In genomic region chr3:135280669-135281415, GRCm38 (mm10) we compare ENCODE assay signal across 8 mouse cellular contexts. TPM values are rescaled to one million over a fixed set of nuclear protein-coding genes. Genes with fewer than 3 reads are reported as not detected.
DNase-seq lines count a peak whose midpoint lies in the region; ATAC-seq and TF ChIP-seq lines count a peak whose summit lies in the region.

Gene Bdh2 (plus strand): TSS chr3:135281221.

- no peak within 1 kb of the TSS for H3K27ac ChIP-seq in hindbrain, embryonic 11.5 days (ENCODE audit: low read depth, low read length)
- no peak within 1 kb of the TSS for H3K27ac ChIP-seq in lung, postnatal 0 days (ENCODE audit: low read length)

- peak within 1 kb of the TSS; percentile 51 for H3K9ac ChIP-seq in hindbrain, embryonic 11.5 days (ENCODE audit: low read depth, low read length)
- no peak within 1 kb of the TSS for H3K9ac ChIP-seq in lung, postnatal 0 days (replicated peaks; ENCODE audit: low read depth)

- no peaks in the 10 kb centered on the region for H3K9me3 ChIP-seq in hindbrain, embryonic 11.5 days (ENCODE audit: control insufficient read depth, low read length)
- no peaks in the 10 kb centered on the region for H3K9me3 ChIP-seq in lung, postnatal 0 days (ENCODE audit: low read length)

- no peak for TF ChIP-seq EP300 in lung, postnatal 0 days (IDR thresholded peaks at IDR 0.05)

- H3K27me3 ChIP-seq in hindbrain, embryonic 11.5 days (ENCODE audit: control insufficient read depth, insufficient read depth, low read length): no peaks in the 10 kb centered on the region
- no peaks in the 10 kb centered on the region for H3K27me3 ChIP-seq in lung, postnatal 0 days (replicated peaks; ENCODE audit: insufficient read depth, low read length)

- 25% methylated on average over 14 of the region's 14 CpGs for WGBS in hindbrain, embryonic 11.5 days
- WGBS in lung, postnatal 0 days: 21% methylated on average over 14 of the region's 14 CpGs

- DNase-seq in Muller cell, postnatal 12 days (ENCODE audit: inconsistent ontology term): peak; percentile 85
- DNase-seq in cerebellum, adult 9-11 months: peak; percentile 58
- DNase-seq in frontal cortex, postnatal 10 days (ENCODE audit: low spot score in 2 of 2): peak; percentile 41 to 70
- DNase-seq in hindbrain, embryonic 11.5 days (ENCODE audit: low spot score): peak; percentile 93
- peak; percentile 74 for DNase-seq in layer of hippocampus, adult 9-11 months
- DNase-seq in lung, postnatal 0 days (ENCODE audit: low spot score): peak; percentile 90
- peak; percentile 78 for DNase-seq in retina, adult 2 months (ENCODE audit: low read depth, low spot score)
- peak; percentile 68 to 70 for DNase-seq in thymus, postnatal 36 days

- H3K4me1 ChIP-seq in hindbrain, embryonic 11.5 days (replicated peaks; ENCODE audit: control insufficient read depth, insufficient read depth, low read length): no peaks in the 10 kb centered on the region
- no peaks in the 10 kb centered on the region for H3K4me1 ChIP-seq in lung, postnatal 0 days (ENCODE audit: insufficient read depth, low read depth, low read length)

- no peaks in the 10 kb centered on the region for H3K36me3 ChIP-seq in hindbrain, embryonic 11.5 days (ENCODE audit: control insufficient read depth, insufficient read depth, low read length)
- no peaks in the 10 kb centered on the region for H3K36me3 ChIP-seq in lung, postnatal 0 days (ENCODE audit: insufficient read depth, low read length)

- no peak within 1 kb of the TSS for H3K4me3 ChIP-seq in hindbrain, embryonic 11.5 days (ENCODE audit: low read depth, low read length)
- no peak within 1 kb of the TSS for H3K4me3 ChIP-seq in lung, postnatal 0 days (ENCODE audit: low read depth, low read length)

- peak; percentile 96 for TF ChIP-seq CTCF in lung, postnatal 0 days (IDR thresholded peaks at IDR 0.05)

- ATAC-seq in hindbrain, embryonic 11.5 days (ENCODE audit: low FRiP score): peak; percentile 84
- peak; percentile 76 for ATAC-seq in lung, postnatal 0 days

- no peak within 1 kb of the TSS for H3K4me2 ChIP-seq in hindbrain, embryonic 11.5 days (replicated peaks; ENCODE audit: low read depth, low read length)
- H3K4me2 ChIP-seq in lung, postnatal 0 days (replicated peaks; ENCODE audit: low read depth, low read length): peak within 1 kb of the TSS; percentile 37

RNA-seq across cellular contexts. Expression of gene Bdh2, which starts in this region (rescaled TPM):
- 5.1 and 5.2 TPM in 2 replicates for polyA plus RNA-seq in hindbrain, embryonic 11.5 days (2014; fragmentation: Nextera tagmentation; extraction: Ambion mirVana)
- 5.8 and 5.9 TPM in 2 replicates for polyA plus RNA-seq in lung, postnatal 0 days (2015; fragmentation: Nextera tagmentation; extraction: Ambion mirVana)
